Mouse (Mus musculus) kidney, adult 2 months (tissue): Measurements from ENCODE around the gene Yif1b.

Experiments used
- CTCF ChIP-seq: fragments of 200-500 bp; conservative IDR thresholded peaks from 2 replicates; pipeline ENCODE4 v1.5.1; 2011; ENCODE audit warnings: low read depth, mild to moderate bottlenecking, control low read depth, low read length, moderate library complexity, mixed read lengths; ENCODE audit not compliant: insufficient read depth, insufficient read length
- POLR2A ChIP-seq: fragments of 200-500 bp; IDR thresholded peaks from one replicate; pipeline ENCODE4 v1.6.1; 2011; ENCODE audit warnings: low read depth, low read length, control low read depth

GRCm38 (mm10) chr7:29231517-29231916 lies 6.6 kb upstream of the Yif1b start:
- TF ChIP-seq CTCF (no peak), POLR2A (no peak)
